Mouse (Mus musculus) heart, embryonic 16.5 days (tissue): Measurements from ENCODE around the gene Sowahc. TPM values are rescaled to one million over a fixed set of nuclear protein-coding genes. Genes with fewer than 3 reads are reported as not detected.
A peak's percentile ranks its signal among the peaks of the same experiment; 100 is the strongest.

ENCODE experiments used
- ATAC-seq: fragments of 200-750 bp; cut with Nextera tagmentation; replicated peaks from 2 replicates; pipeline ENCODE4 v1.8.0; 2017; ENCODE audit warnings: moderate number of reproducible peaks; ENCODE audit not compliant: insufficient read depth, low FRiP score; ENCODE audit errors: extremely low read depth
- H3K27ac ChIP-seq: fragments of 300-500 bp; sonication (generic); 2 replicates; pipeline ENCODE4 v1.5.1; 2014; ENCODE audit warnings: mild to moderate bottlenecking, low read length, control low read depth, moderate library complexity
- H3K27me3 ChIP-seq: fragments of 300-500 bp; sonication (generic); 2 replicates; pipeline ENCODE4 v1.6.1; 2014; ENCODE audit warnings: low read length, mixed read lengths; ENCODE audit not compliant: control insufficient read depth, insufficient read depth
- H3K36me3 ChIP-seq: fragments of 300-500 bp; sonication (generic); 2 replicates; pipeline ENCODE4 v1.6.1; 2014; ENCODE audit not compliant: control insufficient read depth, insufficient read depth
- H3K4me1 ChIP-seq: fragments of 300-500 bp; sonication (generic); 2 replicates; pipeline ENCODE4 v1.6.1; 2014; ENCODE audit warnings: low read length, mixed read lengths; ENCODE audit not compliant: control insufficient read depth, insufficient read depth
- H3K4me2 ChIP-seq: fragments of 300-500 bp; sonication (generic); 2 replicates; pipeline ENCODE4 v1.6.1; 2014; ENCODE audit warnings: low read depth, mild to moderate bottlenecking, control low read depth, low read length
- H3K4me3 ChIP-seq: fragments of 300-500 bp; sonication (generic); 2 replicates; pipeline ENCODE4 v1.5.1; 2014; ENCODE audit warnings: mild to moderate bottlenecking, control low read depth, low read length
- H3K9ac ChIP-seq: fragments of 300-500 bp; sonication (generic); 2 replicates; pipeline ENCODE4 v1.6.1; 2014; ENCODE audit warnings: low read length, control low read depth
- H3K9me3 ChIP-seq: fragments of 300-500 bp; sonication (generic); replicated peaks from 2 replicates; pipeline ENCODE4 v1.6.1; 2016; ENCODE audit warnings: low read length; ENCODE audit not compliant: control insufficient read depth
- WGBS: fragments of 180-500 bp; shearing (Covaris S2); extraction: QIAGEN DNeasy Blood & Tissue Kit; methylation state at CpG from one replicate; pipeline ENCODE4 v1.1.7; 2014; 5-methylcytosine and 5-hydroxymethylcytosine counted together
- polyA plus RNA-seq: library from polyadenylated mRNA; unstranded; fragments of >200 nt; fragmentation: Nextera tagmentation; extraction: Ambion mirVana; gene quantifications from 2 replicates; pipeline ENCODE4 v1.2.1, GENCODE M21; 2015

The Sowahc gene
- polyA plus RNA-seq, 1 experiment from 2014 or later: 2.8 TPM

GRCm38 (mm10) chr10:59222271-59223101 lies 733 bp downstream of the Sowahc start:
- peak overlapping the region; percentile 86 for H3K4me2 ChIP-seq
- H3K27me3 ChIP-seq: no peaks in the 10 kb centered on the region
- H3K27ac ChIP-seq: no peak overlapping the region
- WGBS: 2% methylated on average over 49 of the region's 49 CpGs
- no peaks in the 10 kb centered on the region for H3K9me3 ChIP-seq
- H3K4me1 ChIP-seq: peaks cover 10% of the 10 kb centered on the region
- H3K36me3 ChIP-seq: no peaks in the 10 kb centered on the region
- H3K9ac ChIP-seq: peak overlapping the region; percentile 91
- ATAC-seq: peak; percentile 2; the same call in 1 of the 2 replicates
- peak overlapping the region; percentile 81 for H3K4me3 ChIP-seq

DNA sequence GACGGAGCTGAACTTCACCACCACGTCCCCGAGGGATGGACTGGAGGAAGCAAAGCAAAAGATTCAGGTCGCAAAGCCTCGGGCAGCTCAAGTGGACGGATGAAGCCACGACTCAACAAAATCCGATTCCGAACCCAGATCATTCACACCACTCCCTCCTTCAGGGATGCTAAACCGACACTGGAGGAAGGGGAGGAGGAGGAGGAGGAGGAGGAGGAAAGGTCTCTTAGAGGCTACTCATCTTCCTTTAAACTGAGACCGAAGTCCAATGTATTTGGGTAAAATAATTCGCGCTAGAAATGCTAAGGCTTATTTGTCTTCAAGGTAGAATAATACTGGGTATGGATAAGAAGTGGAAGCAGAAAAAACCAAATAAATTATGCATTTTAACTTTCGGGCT lies 1.5 kb downstream of the Sowahc start:
- Histone ChIP-seq H3K27me3 (no peaks in the 10 kb centered on the region), H3K9ac (peak overlapping the region; percentile 91), H3K4me2 (peak overlapping the region; percentile 86), H3K4me1 (peaks cover 10% of the 10 kb centered on the region), H3K9me3 (no peaks in the 10 kb centered on the region), H3K27ac (no peak overlapping the region), H3K4me3 (peak overlapping the region; percentile 81), H3K36me3 (no peaks in the 10 kb centered on the region)
- ATAC-seq: no peak
- WGBS: 42% methylated on average over 14 of the region's 14 CpGs

GRCm38 (mm10) chr10:59223890-59224289 lies 2.1 kb downstream of the Sowahc start:
- Histone ChIP-seq H3K9ac (no peak overlapping the region), H3K36me3 (no peaks in the 10 kb centered on the region), H3K4me2 (peak overlapping the region; percentile 86), H3K27ac (no peak overlapping the region), H3K4me1 (peaks cover 10% of the 10 kb centered on the region), H3K27me3 (no peaks in the 10 kb centered on the region), H3K4me3 (peak overlapping the region; percentile 81; the same call in 1 of the 2 replicates), H3K9me3 (no peaks in the 10 kb centered on the region)
- ATAC-seq: no peak
- WGBS: 83% methylated on average over 4 of the region's 4 CpGs

- Histone ChIP-seq H3K27me3 (no peaks in the 10 kb centered on the region), H3K36me3 (no peaks in the 10 kb centered on the region), H3K4me1 (peaks cover 8% of the 10 kb centered on the region), H3K4me2 (no peak overlapping the region), H3K9me3 (no peaks in the 10 kb centered on the region), H3K27ac (no peak overlapping the region), H3K4me3 (no peak overlapping the region), H3K9ac (no peak overlapping the region)
- no peak for ATAC-seq
- WGBS: 74% methylated on average over 2 of the region's 2 CpGs
These were observed 3.4 kb downstream of the Sowahc start for GRCm38 (mm10) chr10:59225137-59225536.

DNA sequence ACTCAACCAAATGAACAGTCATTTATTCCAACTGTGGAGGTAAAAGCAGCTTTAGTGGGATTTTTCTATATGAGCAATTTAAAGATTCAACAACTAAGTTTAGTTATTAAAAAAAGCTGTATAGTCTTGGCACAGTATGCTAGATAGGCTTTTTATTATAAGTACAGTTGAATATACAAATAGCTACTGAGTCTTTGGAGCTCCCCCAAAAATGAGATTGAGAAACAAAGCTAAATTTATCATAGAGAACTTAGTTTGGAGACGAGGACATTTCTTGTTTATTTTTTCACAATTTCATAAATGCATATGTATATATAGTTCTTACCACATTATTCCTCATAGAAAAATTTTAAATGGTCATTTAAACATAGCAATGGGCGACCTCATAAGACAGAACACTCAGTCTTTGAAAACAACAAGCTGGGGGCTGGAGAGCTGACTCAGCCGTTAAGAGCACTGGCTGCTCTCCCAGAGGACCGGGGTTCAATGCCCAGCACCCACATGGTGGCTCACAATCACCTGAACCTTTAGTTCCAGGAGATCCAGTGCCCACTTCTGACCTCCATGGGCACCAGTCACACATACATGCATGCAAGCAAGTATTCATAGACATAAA lies 7.6 kb downstream of the Sowahc start:
- no peak overlapping the region for H3K4me3 ChIP-seq
- H3K27me3 ChIP-seq: no peaks in the 10 kb centered on the region
- 64% methylated on average over 4 of the region's 4 CpGs for WGBS
- no peak overlapping the region for H3K9ac ChIP-seq
- H3K36me3 ChIP-seq: no peaks in the 10 kb centered on the region
- H3K4me1 ChIP-seq: no peaks in the 10 kb centered on the region
- ATAC-seq: no peak
- H3K27ac ChIP-seq: no peak overlapping the region
- H3K4me2 ChIP-seq: no peak overlapping the region
- no peaks in the 10 kb centered on the region for H3K9me3 ChIP-seq

- Histone ChIP-seq H3K27ac (no peak overlapping the region), H3K36me3 (no peaks in the 10 kb centered on the region), H3K4me2 (no peak overlapping the region), H3K9ac (no peak overlapping the region), H3K27me3 (no peaks in the 10 kb centered on the region), H3K4me1 (no peaks in the 10 kb centered on the region), H3K4me3 (no peak overlapping the region), H3K9me3 (no peaks in the 10 kb centered on the region)
- WGBS: 95% methylated on average over 2 of the region's 2 CpGs
- no peak for ATAC-seq
These were observed 13.5 kb downstream of the Sowahc start for GRCm38 (mm10) chr10:59235227-59235626.

DNA sequence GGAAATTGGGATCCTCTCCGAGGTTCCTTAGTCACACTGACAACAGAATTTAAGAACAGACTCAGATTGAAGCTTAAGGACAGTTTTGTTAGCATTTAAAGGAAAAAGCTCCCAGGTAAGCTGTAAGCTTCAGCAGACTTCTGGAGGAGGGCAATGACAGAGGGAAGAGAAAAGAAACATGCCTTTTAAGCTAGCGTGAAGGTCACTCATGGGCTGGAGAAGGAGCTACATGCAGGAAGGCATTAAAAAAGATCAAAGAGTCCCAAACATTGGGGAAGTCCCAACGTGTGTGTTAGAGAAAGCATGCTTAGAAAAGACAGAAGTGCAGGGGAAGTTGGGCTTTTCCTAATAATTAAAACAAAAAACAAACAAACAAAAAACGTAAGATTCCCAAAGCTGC lies 14.1 kb downstream of the Sowahc start:
- Histone ChIP-seq H3K4me1 (no peaks in the 10 kb centered on the region), H3K4me3 (no peak overlapping the region), H3K9me3 (no peaks in the 10 kb centered on the region), H3K27me3 (no peaks in the 10 kb centered on the region), H3K4me2 (no peak overlapping the region), H3K9ac (no peak overlapping the region), H3K36me3 (no peaks in the 10 kb centered on the region), H3K27ac (no peak overlapping the region)
- 58% methylated on average over 4 of the region's 4 CpGs for WGBS
- ATAC-seq: no peak

- no peak for ATAC-seq
- 74% methylated on average over 6 of the region's 6 CpGs for WGBS
These were observed 14.7 kb downstream of the Sowahc start for GRCm38 (mm10) chr10:59236486-59236885.

DNA sequence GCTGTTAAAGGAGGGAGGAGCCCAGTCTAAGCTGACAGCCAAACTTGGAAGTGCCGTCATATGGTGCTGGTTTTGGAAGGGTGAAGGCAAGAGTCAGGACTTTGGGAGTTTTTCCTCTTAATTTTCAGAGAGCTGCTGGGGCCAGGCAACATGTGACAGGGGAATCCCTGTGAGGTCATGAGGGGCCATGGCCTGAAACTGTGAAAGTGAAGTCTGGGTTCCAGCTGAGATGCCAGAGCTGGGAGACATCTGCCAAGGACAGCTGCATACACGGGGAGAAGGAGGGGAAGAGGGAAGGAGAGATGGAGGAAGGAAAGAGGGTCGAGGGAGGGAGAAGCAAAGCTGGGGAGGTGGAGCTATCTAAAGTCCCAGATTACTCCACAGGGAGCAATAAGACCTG lies 16.0 kb downstream of the Sowahc start:
- H3K4me3 ChIP-seq: no peak overlapping the region
- no peak overlapping the region for H3K27ac ChIP-seq
- ATAC-seq: no peak
- no peaks in the 10 kb centered on the region for H3K9me3 ChIP-seq
- H3K27me3 ChIP-seq: no peaks in the 10 kb centered on the region
- H3K9ac ChIP-seq: no peak overlapping the region
- no peak overlapping the region for H3K4me2 ChIP-seq
- WGBS: 32% methylated on average over 3 of the region's 3 CpGs
- H3K4me1 ChIP-seq: no peaks in the 10 kb centered on the region
- H3K36me3 ChIP-seq: no peaks in the 10 kb centered on the region

More at GRCm38 (mm10) chr10:59236486-59236885, 14.7 kb downstream of the Sowahc start:
- no peaks in the 10 kb centered on the region for H3K4me1 ChIP-seq
- H3K27ac ChIP-seq: no peak overlapping the region
- no peaks in the 10 kb centered on the region for H3K36me3 ChIP-seq
- no peak overlapping the region for H3K4me2 ChIP-seq
- no peaks in the 10 kb centered on the region for H3K9me3 ChIP-seq
- no peaks in the 10 kb centered on the region for H3K27me3 ChIP-seq
- no peak overlapping the region for H3K9ac ChIP-seq
- no peak overlapping the region for H3K4me3 ChIP-seq
